Mouse (Mus musculus) midbrain, embryonic 16.5 days (tissue): ENCODE data around the gene Dusp14. TPM values are rescaled to one million over a fixed set of nuclear protein-coding genes. Genes with fewer than 3 reads are reported as not detected.

Experiments used
- ATAC-seq: fragments of 200-750 bp; cut with Nextera tagmentation; 2 replicates; pipeline ENCODE4 v1.8.0; 2017; ENCODE audit warnings: moderate TSS enrichment
- H3K27ac ChIP-seq: fragments of 300-500 bp; sonication (generic); 2 replicates; pipeline ENCODE4 v1.5.1; 2014; ENCODE audit warnings: mild to moderate bottlenecking, low read length, mixed read lengths
- H3K27me3 ChIP-seq: fragments of 300-500 bp; sonication (generic); 2 replicates; pipeline ENCODE4 v1.6.1; 2014; ENCODE audit warnings: low read depth, low read length, mixed read lengths; ENCODE audit not compliant: control insufficient read depth, insufficient read depth
- H3K36me3 ChIP-seq: fragments of 300-500 bp; sonication (generic); 2 replicates; pipeline ENCODE4 v1.6.1; 2014; ENCODE audit warnings: mild to moderate bottlenecking, low read length, moderate library complexity, mixed read lengths; ENCODE audit not compliant: control insufficient read depth, insufficient read depth
- H3K4me1 ChIP-seq: fragments of 300-500 bp; sonication (generic); 2 replicates; pipeline ENCODE4 v1.6.1; 2014; ENCODE audit warnings: mild to moderate bottlenecking, low read length, mixed read lengths; ENCODE audit not compliant: control insufficient read depth, insufficient read depth
- H3K4me2 ChIP-seq: fragments of 300-500 bp; sonication (generic); 2 replicates; pipeline ENCODE4 v1.6.1; 2014; ENCODE audit warnings: mild to moderate bottlenecking, low read length, mixed read lengths
- H3K4me3 ChIP-seq: fragments of 300-500 bp; sonication (generic); 2 replicates; pipeline ENCODE4 v1.5.1; 2014; ENCODE audit warnings: low read depth, mild to moderate bottlenecking, low read length, moderate library complexity, mixed read lengths
- H3K9ac ChIP-seq: fragments of 300-500 bp; sonication (generic); 2 replicates; pipeline ENCODE4 v1.6.1; 2014; ENCODE audit warnings: low read depth, low read length, mixed read lengths
- H3K9me3 ChIP-seq: fragments of 300-500 bp; sonication (generic); replicated peaks from 2 replicates; pipeline ENCODE4 v1.6.1; 2014; ENCODE audit warnings: mild to moderate bottlenecking, low read length, mixed read lengths; ENCODE audit not compliant: control insufficient read depth, poor library complexity, severe bottlenecking
- WGBS: fragments of 180-500 bp; shearing (Covaris S2); extraction: QIAGEN DNeasy Blood & Tissue Kit; methylation state at CpG from one replicate; pipeline ENCODE4 v1.1.7; 2014; 5-methylcytosine and 5-hydroxymethylcytosine counted together
- polyA plus RNA-seq: library from polyadenylated mRNA; unstranded; fragments of >200 nt; fragmentation: Nextera tagmentation; extraction: Ambion mirVana; gene quantifications from 2 replicates; pipeline ENCODE4 v1.2.1, GENCODE M21; 2015

Gene Dusp14
- polyA plus RNA-seq, 1 experiment from 2014 or later, result 11.8 TPM

GRCm38 (mm10) chr11:84011576-84011975, 57.5 kb downstream of the Dusp14 start:
- peaks cover 15% of the 10 kb centered on the region for H3K36me3 ChIP-seq
- whole genome bisulfite sequencing, result 14% methylated on average over 2 of the region's 2 CpGs
- peak overlapping the region; percentile 18; the same call in 1 of the 2 replicates for H3K9ac ChIP-seq
- peaks cover 32% of the 10 kb centered on the region for H3K4me1 ChIP-seq
- H3K27ac ChIP-seq, result peak overlapping the region; percentile 58; the same call in 1 of the 2 replicates
- H3K4me2 ChIP-seq, result peak overlapping the region; percentile 35; the same call in 1 of the 2 replicates
- no peaks in the 10 kb centered on the region for H3K9me3 ChIP-seq
- no peak for ATAC-seq
- H3K27me3 ChIP-seq, result no peaks in the 10 kb centered on the region
- H3K4me3 ChIP-seq, result no peak overlapping the region

GRCm38 (mm10) chr11:84011050-84011449, 58.0 kb downstream of the Dusp14 start:
- Histone ChIP-seq H3K36me3 (peaks cover 15% of the 10 kb centered on the region), H3K9ac (0 out of 2 replicates have a peak overlapping the region, but pooled peaks have one; percentile 18), H3K4me3 (no peak overlapping the region), H3K9me3 (no peaks in the 10 kb centered on the region), H3K27me3 (no peaks in the 10 kb centered on the region), H3K4me2 (peak overlapping the region; percentile 35), H3K27ac (peak overlapping the region; percentile 58), H3K4me1 (peaks cover 32% of the 10 kb centered on the region)
- whole genome bisulfite sequencing, result 10% methylated on average over 12 of the region's 12 CpGs
- peak; percentile 36; the same call in 1 of the 2 replicates for ATAC-seq

DNA sequence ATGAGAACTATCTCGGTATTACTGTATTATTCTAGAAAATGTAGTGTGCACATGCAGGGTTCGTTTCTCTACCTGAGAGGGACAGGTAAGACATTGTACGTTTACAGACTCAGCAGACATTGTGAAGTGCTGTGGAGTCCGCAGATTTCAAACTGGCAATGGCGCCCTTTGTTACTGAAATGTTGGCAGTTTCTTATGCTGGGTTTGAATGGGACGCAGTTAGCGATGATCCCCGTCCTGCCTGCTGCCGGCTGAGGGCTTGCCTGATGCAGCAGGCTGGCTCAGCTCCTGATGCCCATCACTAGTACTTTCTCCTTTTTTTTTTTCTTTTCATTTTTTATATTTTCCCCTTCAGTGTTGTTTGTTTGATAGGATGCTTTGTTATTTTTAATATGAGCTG, 58.6 kb downstream of the Dusp14 start:
- peak overlapping the region; percentile 28; the same call in 1 of the 2 replicates for H3K27ac ChIP-seq
- ATAC-seq, result no peak
- 51% methylated on average over 9 of the region's 9 CpGs for WGBS

DNA sequence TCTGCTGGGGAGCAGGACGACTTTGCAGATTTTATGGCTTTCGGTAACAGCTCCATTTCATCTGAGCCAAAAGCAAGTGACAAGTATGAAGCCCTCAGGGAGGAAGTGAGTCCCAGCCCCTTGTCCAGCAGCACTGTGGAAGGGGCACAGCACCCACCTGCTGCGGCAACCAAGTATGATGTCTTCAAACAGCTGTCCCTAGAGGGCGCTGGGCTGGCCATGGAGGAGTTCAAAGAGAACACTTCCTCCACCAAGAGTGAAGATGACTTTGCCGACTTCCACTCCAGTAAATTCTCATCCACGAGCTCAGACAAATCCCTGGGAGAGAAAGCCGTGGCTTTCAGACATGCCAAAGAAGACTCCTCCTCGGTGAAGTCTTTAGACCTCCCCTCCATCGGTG, 60.1 kb downstream of the Dusp14 start:
- Histone ChIP-seq H3K9me3 (no peaks in the 10 kb centered on the region), H3K4me3 (no peak overlapping the region), H3K36me3 (peaks cover 16% of the 10 kb centered on the region), H3K9ac (no peak overlapping the region), H3K4me1 (peaks cover 32% of the 10 kb centered on the region), H3K4me2 (no peak overlapping the region), H3K27ac (no peak overlapping the region), H3K27me3 (no peaks in the 10 kb centered on the region)
- no peak for ATAC-seq
- 85% methylated on average over 9 of the region's 9 CpGs for WGBS

More for the DNA sequence above, 58.6 kb downstream of the Dusp14 start:
- Histone ChIP-seq H3K4me2 (no peak overlapping the region), H3K27me3 (no peaks in the 10 kb centered on the region), H3K4me1 (peaks cover 32% of the 10 kb centered on the region), H3K9me3 (no peaks in the 10 kb centered on the region), H3K9ac (no peak overlapping the region), H3K36me3 (peaks cover 15% of the 10 kb centered on the region), H3K4me3 (no peak overlapping the region)

DNA sequence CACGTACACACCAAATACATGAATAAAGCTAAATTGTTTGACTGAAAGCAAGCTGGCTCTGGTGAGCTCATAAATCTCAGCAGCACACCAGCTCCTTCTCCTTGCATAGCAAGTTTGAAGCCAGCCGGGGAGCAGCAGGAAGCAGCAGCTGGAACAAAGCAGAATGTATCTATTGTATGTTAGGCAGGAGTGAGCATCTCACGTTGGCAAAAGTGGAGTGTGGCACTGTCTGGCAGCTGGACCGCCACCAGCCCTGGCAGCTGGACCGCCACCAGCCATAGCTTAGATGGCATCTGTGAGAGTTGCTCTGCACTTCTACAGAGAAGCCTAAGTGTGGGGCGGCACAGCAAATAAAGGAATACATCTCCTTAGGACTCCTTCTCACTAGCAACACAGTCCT, 65.1 kb downstream of the Dusp14 start:
- no peak overlapping the region for H3K4me3 ChIP-seq
- 92% methylated on average over 6 of the region's 6 CpGs for WGBS
- no peaks in the 10 kb centered on the region for H3K27me3 ChIP-seq
- no peaks in the 10 kb centered on the region for H3K9me3 ChIP-seq
- no peaks in the 10 kb centered on the region for H3K4me1 ChIP-seq
- ATAC-seq, result no peak
- H3K4me2 ChIP-seq, result no peak overlapping the region
- no peak overlapping the region for H3K27ac ChIP-seq
- peaks cover 26% of the 10 kb centered on the region for H3K36me3 ChIP-seq
- no peak overlapping the region for H3K9ac ChIP-seq

- Histone ChIP-seq H3K9ac (no peak overlapping the region), H3K9me3 (no peaks in the 10 kb centered on the region), H3K4me1 (no peaks in the 10 kb centered on the region), H3K27ac (no peak overlapping the region), H3K27me3 (no peaks in the 10 kb centered on the region), H3K4me3 (no peak overlapping the region), H3K4me2 (no peak overlapping the region), H3K36me3 (peaks cover 27% of the 10 kb centered on the region)
- no peak for ATAC-seq
- 88% methylated on average over 3 of the region's 3 CpGs for WGBS
These were observed 67.8 kb downstream of the Dusp14 start for GRCm38 (mm10) chr11:84001257-84001656.

GRCm38 (mm10) chr11:83999411-83999915, 69.6 kb downstream of the Dusp14 start:
- Histone ChIP-seq H3K27ac (peak overlapping the region; percentile 31), H3K4me3 (no peak overlapping the region), H3K9me3 (no peaks in the 10 kb centered on the region), H3K4me1 (no peaks in the 10 kb centered on the region), H3K4me2 (no peak overlapping the region), H3K27me3 (no peaks in the 10 kb centered on the region), H3K36me3 (peaks cover 42% of the 10 kb centered on the region), H3K9ac (no peak overlapping the region)
- 68% methylated on average over 4 of the region's 4 CpGs for WGBS
- peak; percentile 66 for ATAC-seq

DNA sequence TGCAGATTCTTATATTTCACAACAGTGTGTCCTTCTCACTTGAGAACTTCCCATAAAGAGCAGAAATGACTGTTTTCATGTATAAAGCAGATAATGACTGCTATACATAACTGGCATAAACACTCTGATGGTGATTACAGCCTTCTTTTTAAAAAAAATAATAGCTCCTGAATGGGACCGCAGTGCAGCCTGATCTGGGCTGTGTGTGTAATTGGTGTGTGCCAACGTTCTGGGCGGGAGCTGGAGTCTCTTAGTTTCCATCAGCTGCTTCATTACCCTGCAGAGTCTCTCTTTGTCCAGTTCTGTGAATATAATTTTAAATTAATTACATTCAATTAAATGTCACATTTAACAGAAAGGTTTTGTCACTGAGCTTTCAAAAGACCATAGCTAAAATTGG, 70.1 kb downstream of the Dusp14 start:
- no peaks in the 10 kb centered on the region for H3K4me1 ChIP-seq
- peaks cover 46% of the 10 kb centered on the region for H3K36me3 ChIP-seq
- no peak overlapping the region for H3K4me3 ChIP-seq
- ATAC-seq, result no peak
- WGBS, result 68% methylated on average over 3 of the region's 3 CpGs
- peak overlapping the region; percentile 31 for H3K27ac ChIP-seq
- no peak overlapping the region for H3K9ac ChIP-seq
- H3K9me3 ChIP-seq, result no peaks in the 10 kb centered on the region
- H3K27me3 ChIP-seq, result no peaks in the 10 kb centered on the region
- H3K4me2 ChIP-seq, result no peak overlapping the region
